ENCODE assay signal across 17 mouse cellular contexts in the genomic region with DNA sequence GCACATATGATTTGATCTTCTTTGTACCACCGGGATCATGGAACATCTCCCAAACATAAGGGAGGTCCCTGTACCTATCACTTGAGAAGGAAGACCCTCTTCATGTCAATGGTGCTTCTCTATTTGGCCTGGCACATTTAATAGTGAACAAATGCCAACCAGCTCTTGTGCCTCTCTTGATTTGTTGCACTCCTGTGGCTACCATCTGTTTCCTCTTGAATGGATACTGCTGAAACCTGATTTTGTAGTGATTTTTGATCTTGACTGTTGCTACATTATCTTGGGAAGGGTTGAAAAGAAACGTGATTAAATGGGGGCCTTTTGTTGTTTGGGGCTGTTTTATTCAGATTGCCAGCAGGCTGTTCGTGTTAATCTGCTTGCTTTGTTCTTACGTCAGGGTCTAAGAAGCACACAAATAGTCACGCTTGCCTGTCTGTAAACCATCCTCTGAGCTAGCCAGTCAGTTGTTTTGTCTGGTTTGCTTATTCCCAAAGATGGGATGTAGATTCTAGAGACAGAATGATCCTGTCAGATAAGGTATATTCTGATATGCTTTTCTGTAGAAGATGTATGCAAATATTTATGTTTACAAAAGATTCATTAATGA. TPM values are rescaled to one million over a fixed set of nuclear protein-coding genes. Genes with fewer than 3 reads are reported as not detected.
A peak's percentile ranks its signal among the peaks of the same experiment; 100 is the strongest.
DNase-seq lines count a peak whose midpoint lies in the region; ATAC-seq and TF ChIP-seq lines count a peak whose summit lies in the region.
"Had no signal": no experiment of that assay in that cellular context is flagged by ENCODE, and none has a peak within 500 bp of the region (broad histone marks: within the 10 kb centered on the region; RNA-seq: fewer than 3 reads in every experiment).

No protein-coding gene starts in this region.

- TF ChIP-seq POLR2A in thymus, adult 2 months (IDR thresholded peaks at IDR 0.05; ENCODE audit: control insufficient read depth, extremely low read depth, insufficient read depth, low read length, poor library complexity) = no peak

- H3K36me3 ChIP-seq in hindbrain, embryonic 16.5 days (ENCODE audit: control insufficient read depth, insufficient read depth, low read length) = peaks cover 7% of the 10 kb centered on the region; the same call in 1 of the 2 replicates
- H3K36me3 ChIP-seq in hindbrain, embryonic 10.5 days = peaks cover 17% of the 10 kb centered on the region
- H3K36me3 ChIP-seq in midbrain, embryonic 13.5 days = peaks cover 18% of the 10 kb centered on the region
- H3K36me3 ChIP-seq in thymus, adult 2 months (ENCODE audit: control insufficient read depth, insufficient read depth, low read length) = peaks cover 8% of the 10 kb centered on the region; the same call in 1 of the 2 replicates

- no peak overlapping the region for H3K4me2 ChIP-seq in hindbrain, embryonic 16.5 days (ENCODE audit: low read length)
- no peak overlapping the region for H3K4me2 ChIP-seq in midbrain, embryonic 13.5 days (replicated peaks)
- H3K4me2 ChIP-seq: embryonic facial prominence, embryonic 15.5 days; heart, embryonic 12.5 days; lung, embryonic 15.5 days had no signal

- 30% methylated on average over 5 of the region's 5 CpGs for WGBS in hindbrain, embryonic 16.5 days
- WGBS in hindbrain, embryonic 10.5 days = 56% methylated on average over 5 of the region's 5 CpGs
- 24% methylated on average over 5 of the region's 5 CpGs for WGBS in midbrain, embryonic 13.5 days
- WGBS in thymus, adult 2 months = 90% methylated on average over 5 of the region's 5 CpGs

- peaks cover 5% of the 10 kb centered on the region for H3K4me1 ChIP-seq in hindbrain, embryonic 16.5 days (ENCODE audit: control insufficient read depth, insufficient read depth, low read depth, low read length)
- H3K4me1 ChIP-seq in hindbrain, embryonic 10.5 days (replicated peaks) = no peaks in the 10 kb centered on the region
- peaks cover 26% of the 10 kb centered on the region for H3K4me1 ChIP-seq in midbrain, embryonic 13.5 days (replicated peaks)
- H3K4me1 ChIP-seq in thymus, adult 2 months (replicated peaks; ENCODE audit: control insufficient read depth, insufficient read depth, low read length) = no peaks in the 10 kb centered on the region

- H3K27ac ChIP-seq in hindbrain, embryonic 16.5 days (ENCODE audit: low read depth, low read length) = no peak overlapping the region
- no peak overlapping the region for H3K27ac ChIP-seq in hindbrain, embryonic 10.5 days
- H3K27ac ChIP-seq in midbrain, embryonic 13.5 days = peak overlapping the region; percentile 60
- no peak overlapping the region for H3K27ac ChIP-seq in thymus, adult 2 months (ENCODE audit: control insufficient read depth, insufficient read depth, low read length)
- H3K27ac ChIP-seq: embryonic facial prominence, embryonic 15.5 days; lung, embryonic 15.5 days had no signal

- no peak for DNase-seq in hindbrain, embryonic 10.5 days (ENCODE audit: low spot score)
- DNase-seq in cerebellum, adult 11 months = peak; percentile 33
- peak; percentile 85 for DNase-seq in cerebellum, adult 9-10 months
- no peak for DNase-seq in thymus, adult 2 months
- DNase-seq in adrenal gland, postnatal 14 days = no peak
- DNase-seq: adrenal gland, adult 2 months; gastrocnemius, postnatal 36 days; kidney, adult 11 months; kidney, postnatal 10 days; layer of hippocampus, adult 9-11 months; right cerebral cortex, postnatal 25 days had no signal

- H3K27me3 ChIP-seq in hindbrain, embryonic 16.5 days (replicated peaks; ENCODE audit: control insufficient read depth, insufficient read depth, low read length) = no peaks in the 10 kb centered on the region
- H3K27me3 ChIP-seq in hindbrain, embryonic 10.5 days (ENCODE audit: insufficient read depth, poor library complexity, severe bottlenecking) = no peaks in the 10 kb centered on the region
- no peaks in the 10 kb centered on the region for H3K27me3 ChIP-seq in midbrain, embryonic 13.5 days
- no peaks in the 10 kb centered on the region for H3K27me3 ChIP-seq in thymus, adult 2 months (ENCODE audit: control insufficient read depth, insufficient read depth, low read length)
- H3K27me3 ChIP-seq: embryonic facial prominence, embryonic 15.5 days; heart, embryonic 12.5 days; lung, embryonic 15.5 days had no signal

- 0 out of 2 replicates have a peak, but pooled peaks have one; percentile 34 for ATAC-seq in hindbrain, embryonic 16.5 days
- peak; percentile 43; the same call in 1 of the 2 replicates for ATAC-seq in midbrain, embryonic 13.5 days

- H3K4me3 ChIP-seq in hindbrain, embryonic 16.5 days (ENCODE audit: low read length) = no peak overlapping the region
- no peak overlapping the region for H3K4me3 ChIP-seq in hindbrain, embryonic 10.5 days
- H3K4me3 ChIP-seq in midbrain, embryonic 13.5 days (replicated peaks) = no peak overlapping the region
- no peak overlapping the region for H3K4me3 ChIP-seq in thymus, adult 2 months (ENCODE audit: control insufficient read depth, insufficient read depth, low read length)
- H3K4me3 ChIP-seq: embryonic facial prominence, embryonic 15.5 days; heart, embryonic 12.5 days; lung, embryonic 15.5 days had no signal

- no peak overlapping the region for H3K9ac ChIP-seq in hindbrain, embryonic 16.5 days (ENCODE audit: low read depth, low read length)
- no peak overlapping the region for H3K9ac ChIP-seq in midbrain, embryonic 13.5 days (replicated peaks)
- H3K9ac ChIP-seq: embryonic facial prominence, embryonic 15.5 days; heart, embryonic 12.5 days; lung, embryonic 15.5 days had no signal

- no peaks in the 10 kb centered on the region for H3K9me3 ChIP-seq in hindbrain, embryonic 16.5 days (ENCODE audit: control insufficient read depth, low read length)
- no peaks in the 10 kb centered on the region for H3K9me3 ChIP-seq in hindbrain, embryonic 10.5 days
- H3K9me3 ChIP-seq in midbrain, embryonic 13.5 days = no peaks in the 10 kb centered on the region
- H3K9me3 ChIP-seq: embryonic facial prominence, embryonic 15.5 days; heart, embryonic 12.5 days; lung, embryonic 15.5 days had no signal

- no peak for TF ChIP-seq CTCF in thymus, adult 2 months (IDR thresholded peaks at IDR 0.05; ENCODE audit: borderline replicate concordance, control insufficient read depth, extremely low read depth, insufficient read depth, low read length, poor library complexity)

RNA-seq across cellular contexts. Expression of a gene that starts 7.9 kb away (rescaled TPM):
- polyA plus RNA-seq in hindbrain, embryonic 16.5 days (2015; fragmentation: Nextera tagmentation; extraction: Ambion mirVana) = 72.5 and 74.4 TPM in 2 replicates
- 64.0 and 81.2 TPM in 2 replicates for polyA plus RNA-seq in hindbrain, embryonic 10.5 days (2016; fragmentation: Nextera tagmentation; extraction: Ambion mirVana)
- 91.6 and 97.5 TPM in 2 replicates for polyA plus RNA-seq in midbrain, embryonic 13.5 days (2015; fragmentation: Nextera tagmentation; extraction: Ambion mirVana)
- polyA plus RNA-seq in thymus, adult 2 months (2012; rRNA removed) = 46.6 and 47.6 TPM in 2 replicates
- 59.7 and 63.3 TPM in 2 replicates for total RNA-seq in adrenal gland, postnatal 14 days (2021)

RNA-seq across cellular contexts. Expression of a gene that starts 8.0 kb away (rescaled TPM):
- polyA plus RNA-seq in hindbrain, embryonic 16.5 days (2015; fragmentation: Nextera tagmentation; extraction: Ambion mirVana) = 0.50 and 0.66 TPM in 2 replicates
- 1.2 and 1.3 TPM in 2 replicates for polyA plus RNA-seq in hindbrain, embryonic 10.5 days (2016; fragmentation: Nextera tagmentation; extraction: Ambion mirVana)
- polyA plus RNA-seq in midbrain, embryonic 13.5 days (2015; fragmentation: Nextera tagmentation; extraction: Ambion mirVana) = 0.73 and 0.89 TPM in 2 replicates
- polyA plus RNA-seq in thymus, adult 2 months (2012; rRNA removed) = 0.65 and 1.2 TPM in 2 replicates
- 2.1 and 2.4 TPM in 2 replicates for total RNA-seq in adrenal gland, postnatal 14 days (2021)
- total RNA-seq: gastrocnemius, postnatal 36 days; hematopoietic stem cell, adult 5-6 weeks had no signal
- polyA plus RNA-seq: adrenal gland, adult 2 months had no signal

RNA-seq across cellular contexts. Expression of a gene that starts 51.9 kb away (rescaled TPM):
- 2.3 and 2.4 TPM in 2 replicates for polyA plus RNA-seq in hindbrain, embryonic 16.5 days (2015; fragmentation: Nextera tagmentation; extraction: Ambion mirVana)
- 2.7 and 2.8 TPM in 2 replicates for polyA plus RNA-seq in hindbrain, embryonic 10.5 days (2016; fragmentation: Nextera tagmentation; extraction: Ambion mirVana)
- polyA plus RNA-seq in midbrain, embryonic 13.5 days (2015; fragmentation: Nextera tagmentation; extraction: Ambion mirVana) = 1.4 and 1.8 TPM in 2 replicates
- 118 and 132 TPM in 2 replicates for polyA plus RNA-seq in thymus, adult 2 months (2012; rRNA removed)
- total RNA-seq in adrenal gland, postnatal 14 days (2021) = 12.2 and 27.7 TPM in 2 replicates

RNA-seq across cellular contexts. Expression of a gene that starts 54.7 kb away (rescaled TPM):
- polyA plus RNA-seq in hindbrain, embryonic 16.5 days (2015; fragmentation: Nextera tagmentation; extraction: Ambion mirVana) = 55.9 and 59.1 TPM in 2 replicates
- polyA plus RNA-seq in hindbrain, embryonic 10.5 days (2016; fragmentation: Nextera tagmentation; extraction: Ambion mirVana) = 52.4 and 66.8 TPM in 2 replicates
- 64.3 and 72.5 TPM in 2 replicates for polyA plus RNA-seq in midbrain, embryonic 13.5 days (2015; fragmentation: Nextera tagmentation; extraction: Ambion mirVana)
- 2.6 and 4.1 TPM in 2 replicates for polyA plus RNA-seq in thymus, adult 2 months (2012; rRNA removed)
- total RNA-seq in adrenal gland, postnatal 14 days (2021) = 15.3 and 17.5 TPM in 2 replicates

Comparison
In these comparisons a context has a peak if more than half of its experiments do, and no peak if none do; other contexts are left out.
1. DNase-seq: peak in cerebellum, adult 11 months (single experiment) and cerebellum, adult 9-10 months (single experiment); none in hindbrain, embryonic 10.5 days (single experiment), thymus, adult 2 months (single experiment) and adrenal gland, postnatal 14 days (single experiment).
2. RNA of a gene that starts 51.9 kb away (polyA plus RNA-seq): 118 to 132 TPM in thymus, adult 2 months; 2.7 to 2.8 TPM in hindbrain, embryonic 10.5 days, 2.3 to 2.4 TPM in hindbrain, embryonic 16.5 days and 1.4 to 1.8 TPM in midbrain, embryonic 13.5 days; every median in the first group is over 10 times any median in the second.